Mouse (Mus musculus): Measurements from ENCODE around the gene Dppa5a. TPM values are rescaled to one million over a fixed set of nuclear protein-coding genes. Genes with fewer than 3 reads are reported as not detected.
"Not testable (repeated sequence)": the region's sequence is repeated elsewhere in the genome, so short reads cannot be mapped to it uniquely, and the experiment has no call there.

Dppa5a gene
- polyA plus RNA-seq (2012) = not detected in 2 replicates

DNA sequence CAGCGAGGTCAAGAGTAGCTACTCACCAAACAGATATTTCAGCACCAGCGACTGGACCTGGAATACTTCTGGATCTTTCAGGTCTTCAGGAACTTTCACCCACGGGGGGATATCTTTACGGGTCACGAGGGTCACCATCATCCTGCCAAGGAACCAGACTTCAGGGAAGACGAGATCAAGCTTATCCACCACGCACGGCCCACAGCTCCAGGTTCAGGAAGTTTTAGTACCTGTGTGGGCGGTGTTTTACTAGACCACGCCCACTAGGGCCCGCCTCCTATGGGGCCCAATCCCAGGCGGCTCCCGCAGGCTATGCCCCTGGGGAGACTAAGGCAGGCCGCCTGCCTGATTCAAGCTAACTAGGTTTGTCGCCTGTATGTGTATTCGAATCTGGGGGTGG, at the start of gene Dppa5a:
Gene Dppa5a (minus strand): TSS at position 219 of the 400 bp plus-strand sequence.
- TF ChIP-seq GATA1 (IDR thresholded peaks at IDR 0.05; ENCODE audit: low read length) = not testable (repeated sequence)

DNA sequence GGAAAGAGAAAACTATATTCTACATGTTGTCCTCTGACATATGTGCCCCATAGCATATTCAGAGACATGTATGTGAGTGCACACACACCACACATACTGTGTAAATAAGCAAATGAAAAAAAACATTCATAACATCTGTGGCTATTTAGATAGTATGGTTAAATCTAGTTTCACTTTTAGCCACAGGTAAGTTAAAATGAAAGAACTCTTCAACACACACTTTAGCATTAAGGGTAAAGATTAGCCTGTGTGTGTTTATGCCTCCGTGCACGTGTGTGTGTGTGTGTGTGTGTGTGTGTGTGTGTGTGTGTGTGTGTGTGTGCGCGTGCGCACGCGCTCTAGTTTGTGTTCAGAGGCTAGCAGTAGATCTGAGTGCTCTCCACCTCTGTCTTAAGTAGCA, 33.6 kb upstream of the Dppa5a start:
- TF ChIP-seq GATA1 (IDR thresholded peaks at IDR 0.05; ENCODE audit: low read length) = no peak

DNA sequence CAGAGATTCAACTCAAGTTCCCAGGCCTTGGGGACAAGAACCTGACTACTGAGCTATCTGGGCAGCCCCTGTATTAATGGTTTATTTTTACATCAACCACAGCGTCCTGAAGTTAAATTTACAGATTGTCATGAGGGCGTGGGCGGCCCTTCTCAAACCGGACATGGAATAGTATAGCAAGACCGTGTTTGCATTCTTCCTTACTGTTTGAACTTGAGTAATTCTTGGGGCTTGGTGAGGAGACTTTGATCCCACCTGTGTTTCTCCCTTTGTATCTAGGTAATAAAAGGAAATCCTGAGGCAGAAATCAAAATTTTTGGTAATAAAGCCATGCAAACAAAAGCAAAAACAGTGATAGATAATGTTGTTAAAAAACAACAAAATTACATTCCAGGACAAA, 32.6 kb upstream of the Dppa5a start:
- no peak for TF ChIP-seq GATA1 (IDR thresholded peaks at IDR 0.05; ENCODE audit: low read length)

DNA sequence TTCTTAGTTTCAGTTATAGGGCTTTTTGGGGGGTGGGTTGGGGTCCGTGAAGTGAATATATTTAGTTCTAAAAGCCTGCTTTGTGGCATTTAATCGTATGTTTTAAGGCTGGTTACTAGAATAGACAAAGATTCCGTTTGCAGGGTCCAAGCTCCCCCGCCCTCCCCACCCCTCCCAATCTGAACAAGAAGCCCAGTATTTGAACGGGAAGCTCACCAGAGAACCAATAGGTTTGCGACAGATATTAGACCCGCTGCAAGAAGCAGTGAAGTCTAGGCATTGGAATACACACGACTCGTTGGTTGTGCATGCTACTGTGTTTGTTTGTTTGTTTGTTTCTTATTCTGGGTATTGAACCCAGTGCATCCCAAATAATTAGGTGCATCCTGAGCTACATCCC, 28.5 kb upstream of the Dppa5a start:
- TF ChIP-seq GATA1 (IDR thresholded peaks at IDR 0.05; ENCODE audit: low read length) = no peak

DNA sequence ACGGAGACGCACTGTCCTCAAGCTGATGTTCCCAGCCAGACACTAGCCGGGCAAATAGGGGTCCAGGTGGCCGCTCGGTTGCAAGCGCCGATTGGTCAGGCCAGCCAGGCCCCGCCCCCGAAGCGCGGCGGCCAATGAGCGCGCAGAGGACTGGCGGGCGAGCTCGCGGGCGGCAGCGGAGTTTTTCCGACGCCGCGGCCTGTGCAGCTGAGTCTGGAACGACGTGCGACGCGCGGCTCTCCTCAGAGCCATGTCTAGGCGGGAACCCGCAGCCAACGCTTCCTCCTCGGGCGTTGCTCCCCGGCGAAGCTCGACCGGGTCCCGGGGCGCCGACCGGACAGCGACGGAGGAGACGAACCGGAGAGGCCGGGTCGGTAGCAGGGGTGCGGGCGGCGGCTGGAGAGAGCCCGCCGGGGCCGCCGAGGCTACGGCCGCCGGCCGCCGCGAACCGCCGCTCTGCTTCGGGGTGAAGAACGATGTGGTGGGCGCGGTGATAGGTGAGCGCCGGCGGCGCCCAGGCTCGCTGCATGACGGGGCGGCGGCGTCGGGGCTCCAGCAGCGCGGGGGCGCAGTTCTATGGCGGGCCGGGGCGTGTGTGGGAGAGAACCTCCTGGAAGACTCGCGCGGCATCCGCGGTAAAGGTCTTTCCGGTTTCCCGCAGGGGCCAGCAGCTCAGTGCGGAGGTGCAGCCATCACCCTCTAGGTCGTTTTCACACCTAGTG, 27.8 kb upstream of the Dppa5a start, which contains the start of gene Ddx43:
Gene Ddx43 (plus strand): TSS at position 148 of the 722 bp plus-strand sequence.
- no peak for TF ChIP-seq GATA1 (IDR thresholded peaks at IDR 0.05; ENCODE audit: low read length)

DNA sequence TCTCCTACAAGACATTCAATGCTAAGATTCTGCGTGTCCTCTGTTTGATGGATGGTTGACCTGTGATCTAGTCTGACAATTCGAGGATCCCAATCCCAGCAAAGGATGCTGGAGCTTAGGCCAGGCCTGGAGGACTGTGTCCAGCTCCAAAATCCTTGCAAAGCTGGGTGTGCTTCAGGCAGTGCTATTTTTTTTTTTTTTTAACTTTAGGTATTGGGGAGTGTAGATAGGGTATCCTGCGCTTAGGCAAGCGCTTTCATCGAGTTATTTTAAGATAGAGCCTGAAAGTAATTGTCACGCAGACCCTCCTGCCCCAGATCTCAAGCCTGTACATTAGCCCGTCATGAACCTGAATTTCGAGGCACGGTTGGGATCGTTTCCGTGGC, 27.3 kb upstream of the Dppa5a start:
- no peak for TF ChIP-seq GATA1 (IDR thresholded peaks at IDR 0.05; ENCODE audit: low read length)

DNA sequence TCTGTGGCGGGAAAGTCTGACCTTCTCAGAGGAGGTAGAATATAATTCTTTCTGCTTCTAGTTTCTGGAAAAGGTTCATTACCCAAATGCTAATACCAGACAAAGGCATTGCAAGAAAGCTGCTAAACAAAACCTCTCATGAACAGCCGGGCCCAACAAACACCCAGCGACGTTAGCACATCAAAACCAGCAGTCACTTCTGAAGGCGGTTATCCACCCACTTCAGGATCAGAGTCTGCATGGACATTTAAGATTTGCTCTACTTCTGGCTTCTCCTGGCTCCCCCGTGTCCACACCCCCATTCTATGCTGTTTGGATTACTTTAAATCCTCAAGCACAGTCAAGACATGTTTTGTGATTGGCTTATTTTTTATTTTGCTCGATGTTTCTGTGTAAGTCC, 26.6 kb upstream of the Dppa5a start:
- no peak for TF ChIP-seq GATA1 (IDR thresholded peaks at IDR 0.05; ENCODE audit: low read length)

DNA sequence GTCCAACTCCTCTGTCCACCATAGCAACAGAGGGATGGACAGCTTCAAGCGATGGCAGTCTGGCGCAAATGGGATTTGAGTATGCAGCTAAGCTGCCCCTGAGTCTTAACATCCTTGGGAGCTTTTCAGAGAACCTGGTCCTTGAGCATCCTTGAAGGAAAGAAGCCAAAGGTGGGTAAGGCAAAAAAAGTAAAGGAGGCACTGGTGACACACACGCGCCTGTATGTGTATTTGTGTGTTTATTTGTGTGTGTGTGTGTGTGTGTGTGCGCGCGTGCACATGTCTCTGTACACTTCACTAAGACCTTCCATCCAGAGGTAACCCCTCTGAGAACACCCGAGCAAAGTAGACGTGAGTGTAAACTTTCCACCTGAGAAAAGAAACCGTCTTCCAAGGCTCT, 25.8 kb upstream of the Dppa5a start:
- TF ChIP-seq GATA1 (IDR thresholded peaks at IDR 0.05; ENCODE audit: low read length) = no peak

DNA sequence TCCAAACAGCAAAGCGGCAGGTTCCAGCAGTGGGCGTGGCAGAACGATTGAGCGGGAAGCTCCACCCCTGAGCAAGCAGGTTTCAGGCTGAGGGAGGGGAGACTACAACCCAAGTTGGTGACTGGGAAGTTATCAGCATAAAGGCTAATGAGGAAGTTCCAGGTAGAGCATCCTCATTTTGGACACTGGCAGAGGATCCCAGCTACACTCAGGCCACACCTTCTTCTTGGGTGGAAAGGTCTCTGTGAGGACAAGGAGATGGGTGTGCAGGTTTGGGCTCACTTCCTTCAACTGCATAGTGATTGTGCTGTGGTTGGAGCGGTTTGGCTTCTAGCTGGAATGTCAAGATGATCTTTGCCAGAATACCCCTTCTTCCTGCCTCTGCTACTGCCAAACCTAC, 22.0 kb upstream of the Dppa5a start:
- no peak for TF ChIP-seq GATA1 (IDR thresholded peaks at IDR 0.05; ENCODE audit: low read length)

DNA sequence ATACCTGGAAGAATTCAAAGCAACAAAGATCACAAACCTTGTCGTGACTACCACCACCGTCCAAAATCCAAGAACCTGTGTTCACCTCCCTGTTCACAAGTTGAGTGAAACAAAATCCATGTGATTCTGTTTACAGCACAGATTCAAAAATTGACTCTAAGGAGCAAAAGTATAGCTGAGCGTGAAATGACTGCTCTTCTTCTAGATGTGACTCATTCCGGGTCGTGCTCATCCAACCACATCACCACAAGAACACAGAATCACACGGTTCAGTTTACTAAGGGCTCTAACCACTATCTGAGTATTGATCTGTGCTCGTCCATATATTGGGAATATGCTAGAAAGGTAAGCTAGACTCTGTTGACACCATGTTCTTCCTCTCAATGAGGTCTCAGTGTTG, 19.0 kb upstream of the Dppa5a start:
- no peak for TF ChIP-seq GATA1 (IDR thresholded peaks at IDR 0.05; ENCODE audit: low read length)

DNA sequence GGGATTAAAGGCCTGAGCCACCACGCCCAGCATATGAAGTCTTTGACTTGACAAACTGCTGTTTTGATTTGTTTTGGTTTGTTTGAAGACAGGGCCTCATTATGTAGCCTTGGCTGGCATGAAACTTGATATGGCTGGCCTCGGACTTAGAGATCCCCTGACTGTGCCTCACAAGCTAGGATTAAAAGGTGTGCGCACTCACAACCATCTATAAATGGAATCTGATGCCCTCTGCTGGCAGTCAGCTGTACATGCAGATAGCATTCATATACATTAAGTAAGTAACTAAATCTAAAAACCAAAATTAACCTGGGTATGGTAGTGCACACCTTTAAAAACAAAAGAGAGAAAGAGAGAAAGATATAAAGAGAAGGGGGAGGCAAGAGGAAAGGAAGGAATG, 17.9 kb upstream of the Dppa5a start:
- no peak for TF ChIP-seq GATA1 (IDR thresholded peaks at IDR 0.05; ENCODE audit: low read length)

DNA sequence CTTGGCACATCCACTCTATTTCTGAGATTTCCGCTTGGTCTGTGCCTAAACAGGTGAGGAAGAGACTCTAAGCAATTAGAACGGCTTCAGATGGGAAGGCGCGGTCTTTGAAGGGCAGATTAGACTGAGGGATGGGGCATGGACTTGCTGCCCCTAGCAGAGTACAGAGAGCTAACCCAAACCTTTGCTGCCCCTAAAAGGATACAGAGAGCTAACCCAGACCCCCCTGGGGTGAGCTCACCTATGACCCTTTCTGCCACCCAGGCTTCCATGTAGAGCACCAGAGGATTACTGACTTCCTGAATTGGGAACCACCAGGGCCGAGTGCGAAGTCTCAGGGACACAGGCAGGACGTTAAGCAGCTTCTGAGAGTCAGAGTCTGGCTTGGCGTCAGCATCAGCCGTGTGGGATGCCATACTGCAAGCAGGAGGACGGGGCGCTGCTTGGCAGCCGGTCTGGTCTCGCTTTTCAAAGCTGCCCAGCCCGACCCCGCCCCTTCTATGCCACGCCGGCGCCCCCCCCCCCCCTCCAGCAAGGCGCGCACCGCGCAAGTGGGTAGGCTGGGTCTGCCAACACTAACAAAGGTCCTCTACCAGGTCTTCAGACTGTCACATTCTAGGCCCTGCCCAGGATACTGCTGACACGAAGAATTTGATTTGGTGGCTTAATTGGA, 10.3 kb upstream of the Dppa5a start, which contains the start of gene Ooep:
Gene Ooep (minus strand): TSS at position 613 of the 673 bp plus-strand sequence.
- TF ChIP-seq GATA1 (IDR thresholded peaks at IDR 0.05; ENCODE audit: low read length) = no peak

DNA sequence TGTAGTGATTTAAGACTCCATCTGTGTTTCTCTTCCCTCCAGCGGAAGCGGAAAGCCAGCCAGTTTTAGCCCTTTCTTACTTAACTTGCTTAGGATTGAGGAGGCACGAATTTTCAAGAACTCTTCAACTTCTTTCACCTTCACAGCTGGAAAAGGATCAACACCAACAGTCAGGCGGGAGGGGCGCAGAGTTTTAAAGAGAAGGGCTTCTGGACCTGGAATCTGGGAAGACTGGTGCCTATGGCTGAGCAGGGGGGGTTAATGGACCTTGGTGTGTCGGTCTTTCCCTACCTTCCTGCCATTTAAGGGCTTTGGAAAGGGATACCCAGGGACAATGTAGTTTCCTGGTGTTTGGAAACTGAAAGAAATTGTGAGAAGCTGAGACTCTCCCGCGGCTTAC, 9.6 kb upstream of the Dppa5a start:
- TF ChIP-seq GATA1 (IDR thresholded peaks at IDR 0.05; ENCODE audit: low read length) = no peak

DNA sequence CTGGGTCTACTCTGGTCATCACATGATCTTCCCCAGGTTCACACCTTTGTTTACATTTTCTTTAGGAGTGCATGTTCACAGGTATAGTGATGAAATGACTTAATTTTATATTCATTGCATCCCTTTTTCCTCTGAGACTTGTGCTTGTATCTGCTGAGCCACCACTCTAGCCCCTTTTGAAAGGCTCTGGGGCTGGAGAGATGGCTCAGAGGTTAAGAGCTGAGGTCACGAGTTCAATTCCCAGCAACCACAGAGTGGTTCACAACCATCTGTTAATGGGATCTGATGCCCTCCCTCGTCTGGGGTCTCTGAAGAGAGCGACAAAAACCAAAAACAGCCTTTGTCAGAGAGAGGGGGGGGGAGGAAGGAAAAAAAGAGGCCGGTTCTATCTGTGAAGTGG, 7.5 kb upstream of the Dppa5a start:
- no peak for TF ChIP-seq GATA1 (IDR thresholded peaks at IDR 0.05; ENCODE audit: low read length)

DNA sequence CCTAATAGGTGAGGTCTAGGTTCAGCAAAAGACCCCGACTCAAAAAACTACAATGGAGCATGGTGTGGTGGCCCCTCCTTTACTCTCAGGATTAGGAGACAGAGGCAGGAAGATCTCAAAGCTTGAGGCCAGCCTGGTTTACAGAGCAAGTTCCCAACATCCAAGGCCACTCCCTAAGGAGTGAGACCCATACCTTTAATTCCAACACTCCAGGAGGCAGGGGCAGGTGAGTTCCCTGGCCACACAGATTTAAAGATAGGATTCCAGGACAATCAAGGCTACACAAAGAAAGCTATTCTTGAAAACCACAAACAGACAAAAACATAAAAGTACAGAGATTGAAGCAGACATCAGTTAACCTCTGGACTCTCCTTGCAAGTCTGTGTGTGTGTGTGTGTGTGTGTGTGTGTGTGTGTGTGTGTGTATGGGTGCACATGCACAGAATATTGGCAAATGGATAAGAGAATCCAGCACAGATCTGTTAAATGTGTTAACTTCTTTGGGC, 7.0 kb upstream of the Dppa5a start:
- no peak for TF ChIP-seq GATA1 (IDR thresholded peaks at IDR 0.05; ENCODE audit: low read length)

DNA sequence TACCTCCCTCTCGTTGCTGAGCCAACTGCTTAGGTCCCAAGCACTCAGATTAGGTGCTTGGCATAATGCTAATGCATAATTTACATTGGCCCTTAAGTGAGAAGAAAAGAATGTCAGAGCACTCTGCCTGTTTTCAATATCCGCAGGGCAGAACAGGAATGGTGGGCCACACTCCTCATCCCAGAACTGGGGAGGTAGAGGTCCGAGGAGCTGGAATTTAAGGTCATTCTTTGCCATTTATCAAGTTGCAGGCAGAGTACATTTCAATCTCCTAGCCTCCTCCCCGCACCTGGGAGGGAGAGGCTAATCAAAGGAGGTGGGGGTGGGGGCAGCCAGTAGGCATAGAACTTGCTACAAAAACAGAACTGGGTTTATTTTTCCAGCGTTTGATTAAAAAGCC, 6.4 kb upstream of the Dppa5a start:
- TF ChIP-seq GATA1 (IDR thresholded peaks at IDR 0.05; ENCODE audit: low read length) = no peak

Measured in G1E-ER4 (cell line).